Mouse (Mus musculus) cortical plate, adult 2 months (tissue): ENCODE data around the gene Pik3r1.

ENCODE experiments used
- CTCF ChIP-seq: fragments of 200-500 bp; IDR thresholded peaks from 2 replicates; pipeline ENCODE4 v1.5.1; 2011; ENCODE audit warnings: mild to moderate bottlenecking, control low read depth, low read length; ENCODE audit not compliant: insufficient read depth; ENCODE audit errors: extremely low read depth
- POLR2A ChIP-seq: fragments of 200-500 bp; IDR thresholded peaks from 2 replicates; pipeline ENCODE4 v1.6.1; 2011; ENCODE audit warnings: mild to moderate bottlenecking, low read length, control low read depth; ENCODE audit not compliant: insufficient read depth; ENCODE audit errors: extremely low read depth

DNA sequence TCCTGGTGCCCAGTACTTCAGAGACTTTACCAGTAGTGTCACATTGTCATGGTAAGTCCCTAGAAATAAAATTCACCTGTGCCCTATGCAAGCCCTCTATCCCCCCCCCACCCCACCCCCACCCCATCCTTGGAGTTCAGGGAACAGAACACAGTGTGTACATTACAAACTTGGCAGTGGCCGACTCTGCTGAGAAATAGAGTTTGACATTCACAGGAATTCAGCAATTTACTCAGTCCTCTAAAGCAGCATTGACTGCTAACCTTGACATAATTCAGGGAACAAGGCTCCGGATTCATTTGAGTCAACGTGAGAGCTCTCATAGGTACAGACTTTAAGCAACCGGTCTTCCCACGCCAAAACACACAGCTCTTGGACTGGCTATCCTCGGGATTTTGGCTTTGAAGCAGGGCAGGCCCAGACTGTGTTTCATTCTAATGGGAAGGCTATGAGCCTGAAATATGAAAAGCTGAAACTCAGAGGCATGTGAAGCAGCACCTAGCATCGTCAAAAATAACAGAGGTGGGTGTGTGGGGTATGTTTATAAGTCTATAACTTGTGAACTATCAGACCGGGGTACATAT, 21.9 kb downstream of the Pik3r1 start:
- no peak for TF ChIP-seq POLR2A
- TF ChIP-seq CTCF: no peak
